Mouse (Mus musculus) thymus, postnatal 4 days (tissue): ENCODE results near the gene Ext2.

ENCODE experiments used
- DNase-seq: peaks from one replicate; pipeline ENCODE4 v3.0.0; 2021

Gene Ext2

DNA sequence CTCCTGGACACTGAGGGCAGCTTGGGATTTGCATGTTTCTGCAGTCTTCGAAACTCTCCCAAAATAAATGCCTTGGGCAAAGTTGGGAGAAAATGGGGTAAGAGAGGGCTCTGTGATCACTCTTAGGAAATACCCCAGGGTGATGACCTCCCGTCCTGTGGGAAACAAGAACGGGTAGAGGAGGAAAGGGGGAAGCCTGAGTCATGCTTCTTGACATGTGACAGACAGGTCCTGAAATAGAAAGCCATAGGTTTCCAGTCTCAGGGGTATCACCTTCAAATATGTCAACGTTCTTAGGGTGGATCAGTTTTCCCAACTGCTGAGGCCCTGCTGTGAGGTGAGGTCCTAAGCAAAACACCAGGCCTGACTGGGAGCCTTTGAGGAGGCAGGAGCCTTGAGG is 46.9 kb downstream of the Ext2 start:
- no peak for DNase-seq

DNA sequence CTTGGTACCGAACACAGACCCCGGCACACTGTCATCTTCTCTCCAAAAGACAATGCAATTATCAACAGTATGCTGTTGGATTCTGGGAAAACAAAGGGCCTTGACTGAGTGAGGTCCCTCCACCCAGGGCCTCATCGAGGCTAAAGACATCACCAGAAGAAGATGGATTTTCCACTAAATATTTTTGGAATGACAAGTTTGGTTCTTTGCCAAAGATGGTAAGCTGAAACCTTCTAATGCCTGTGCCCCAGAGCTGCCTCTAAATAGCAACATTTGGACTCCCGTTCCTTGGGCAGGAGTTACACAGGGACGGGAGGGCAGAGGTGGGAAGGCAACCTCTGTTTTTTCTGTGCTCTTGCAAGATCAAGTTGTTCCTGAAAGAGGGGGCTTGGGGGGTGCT is 47.4 kb downstream of the Ext2 start:
- no peak for DNase-seq

DNA sequence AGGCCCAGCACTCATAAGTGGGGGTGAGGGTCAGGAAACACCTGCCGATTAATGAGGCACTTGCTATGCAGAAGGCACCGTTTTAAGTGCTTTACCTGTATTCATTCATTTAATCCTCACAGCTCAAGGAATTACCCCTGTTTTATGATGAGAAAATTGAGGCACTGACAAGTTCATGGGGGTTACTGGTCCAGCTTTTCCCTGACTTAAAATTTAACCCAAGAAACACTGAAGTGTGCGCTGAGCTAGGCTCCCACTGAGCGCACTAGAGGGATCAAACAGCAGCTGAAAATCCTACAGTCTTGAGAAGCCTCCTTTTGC is 49.6 kb downstream of the Ext2 start:
- DNase-seq = no peak

DNA sequence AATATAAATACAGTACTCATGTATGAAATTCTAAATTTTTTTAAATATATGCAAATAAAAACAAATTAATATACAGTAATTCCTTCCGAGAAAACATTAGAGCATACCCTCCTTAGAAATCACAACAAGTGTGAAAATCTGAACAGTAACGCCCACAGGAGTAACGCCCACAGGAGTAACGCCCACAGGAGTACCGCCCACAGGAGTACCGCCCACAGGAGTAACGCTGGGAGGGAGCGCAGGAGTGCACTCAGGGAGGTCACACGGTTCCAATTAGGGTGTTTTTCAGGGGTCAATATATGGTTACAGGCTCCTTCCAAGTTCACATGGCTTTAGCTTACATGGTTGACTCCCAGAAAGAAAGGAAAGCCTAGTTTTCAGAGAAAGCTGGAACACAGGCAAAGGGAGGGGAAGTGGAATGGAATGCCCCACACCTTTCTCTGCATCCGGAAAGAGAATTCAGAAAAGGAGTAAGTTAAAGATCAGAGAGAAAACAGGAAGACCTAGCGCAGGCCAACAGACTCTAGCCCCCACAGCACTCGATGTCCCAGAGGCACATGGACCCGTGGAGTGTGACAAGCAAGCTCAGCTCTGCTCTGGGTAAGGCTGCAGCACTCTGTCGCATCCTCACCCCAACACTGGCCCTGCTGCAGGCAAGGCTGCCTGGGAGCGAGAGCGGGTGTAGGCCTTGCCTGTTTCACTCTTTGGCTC is 50.2 kb downstream of the Ext2 start:
- no peak for DNase-seq

DNA sequence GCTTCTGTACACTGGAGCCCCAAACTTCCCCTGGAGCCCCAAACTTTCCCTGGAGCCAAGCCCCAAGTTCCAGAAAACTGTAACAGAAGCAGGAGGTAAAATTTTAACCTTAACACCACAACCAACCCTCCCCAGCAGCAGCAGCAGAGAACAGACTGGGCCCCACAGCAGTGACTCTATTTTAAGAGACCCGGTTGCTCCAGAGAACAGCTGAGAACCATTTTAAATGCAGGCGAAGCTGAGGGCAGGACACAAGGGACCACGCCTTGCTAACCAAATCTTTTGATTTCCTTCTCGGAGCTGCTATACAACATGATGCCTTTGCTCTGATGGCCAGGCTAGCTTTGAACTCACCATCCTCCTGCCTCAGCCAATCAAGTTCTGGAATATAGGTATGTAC is 51.5 kb downstream of the Ext2 start:
- DNase-seq = no peak

DNA sequence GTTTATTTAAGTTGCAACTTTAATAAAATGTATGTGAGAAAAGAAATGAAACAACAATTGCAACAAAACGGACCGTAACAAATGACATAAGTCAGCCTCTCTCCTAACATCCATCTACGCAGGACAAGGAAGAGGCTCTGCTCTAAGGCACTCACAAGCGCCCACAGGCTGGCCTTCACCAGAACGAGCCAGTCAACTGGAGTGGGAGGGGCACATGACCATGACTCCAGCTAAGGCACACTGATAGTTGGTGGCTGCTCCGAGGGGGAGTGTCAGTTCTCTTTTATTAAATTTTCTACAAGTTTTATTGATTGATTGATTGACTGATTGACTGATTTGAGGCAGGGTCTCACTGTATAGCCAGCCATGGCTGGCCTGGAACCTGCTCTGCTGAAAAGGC is 52.5 kb downstream of the Ext2 start:
- no peak for DNase-seq

DNA sequence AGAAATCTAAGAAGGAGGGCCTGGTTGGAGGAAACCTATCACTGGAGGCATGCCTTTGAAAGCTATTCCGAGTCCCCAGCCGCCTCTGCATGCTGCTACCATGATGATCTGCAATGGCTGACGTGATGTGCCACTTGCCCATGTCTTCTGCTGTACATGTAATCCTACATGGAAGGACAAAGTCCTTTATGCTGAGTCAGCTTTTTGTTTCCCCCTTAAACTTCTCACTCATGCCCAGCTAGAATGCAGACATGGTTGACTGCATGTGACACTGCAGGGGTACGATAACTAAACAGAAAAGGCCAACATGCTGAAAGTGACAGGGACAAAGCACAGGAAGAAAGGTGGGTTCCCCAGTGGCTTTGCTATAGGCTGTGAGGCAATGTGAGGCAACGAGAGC is 56.6 kb downstream of the Ext2 start:
- DNase-seq = no peak

DNA sequence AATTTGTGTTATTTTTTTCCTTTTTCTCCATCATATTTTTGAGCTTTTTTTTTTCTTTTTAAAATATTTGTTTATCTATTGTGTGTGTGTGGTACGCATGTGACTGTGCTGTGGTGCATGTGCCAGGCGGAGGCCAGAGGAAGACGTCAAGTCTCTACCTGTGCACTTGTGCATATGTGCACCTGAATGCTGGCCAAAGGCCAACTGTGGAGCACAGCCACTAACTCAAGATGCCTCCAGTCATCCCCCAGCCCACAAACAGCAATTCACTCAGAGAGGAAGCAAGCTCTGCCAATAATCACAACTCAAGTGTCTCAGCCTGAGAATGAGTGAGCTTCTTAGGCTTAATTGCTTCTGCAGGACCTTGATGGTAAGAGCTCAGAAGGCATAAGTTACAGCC is 58.2 kb downstream of the Ext2 start:
- no peak for DNase-seq

DNA sequence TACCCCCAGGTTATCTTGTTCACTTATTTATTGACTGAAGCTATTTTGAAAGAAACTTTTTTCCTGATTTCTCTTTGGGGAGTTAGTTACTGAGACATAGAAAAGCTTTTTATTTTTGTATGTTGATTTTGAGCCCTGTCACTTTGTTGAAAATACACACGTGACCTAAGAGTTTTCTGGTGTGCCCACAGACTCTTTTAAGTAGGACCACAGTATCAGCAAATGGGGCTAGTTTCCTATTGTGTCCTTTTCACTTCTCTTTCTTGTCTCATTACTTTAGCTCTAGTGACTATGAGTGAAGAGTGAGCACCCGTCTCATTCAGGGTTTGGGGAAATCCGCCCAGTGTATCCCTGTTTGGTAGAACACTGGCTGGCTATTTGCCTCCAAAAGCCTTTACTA is 62.0 kb downstream of the Ext2 start:
- DNase-seq = no peak

DNA sequence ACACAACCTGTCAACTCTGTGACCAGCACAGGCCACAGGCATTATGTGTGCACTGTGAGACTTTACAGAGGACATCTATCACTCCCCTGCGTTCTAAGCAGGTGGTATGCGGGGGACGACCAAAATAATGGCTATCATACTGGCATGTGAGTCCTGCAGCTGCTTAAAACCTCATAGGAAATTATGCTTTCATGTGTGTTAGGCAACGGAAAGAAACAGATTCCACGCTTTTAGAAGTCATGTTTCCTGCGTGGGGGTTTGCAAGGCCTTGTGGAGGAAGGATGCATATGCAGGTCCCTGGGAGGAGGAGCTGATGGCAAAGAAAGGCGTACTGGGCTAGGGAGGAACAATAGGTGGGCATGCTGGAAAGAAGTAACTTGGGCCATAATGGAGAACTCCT is 63.2 kb downstream of the Ext2 start:
- DNase-seq = no peak

DNA sequence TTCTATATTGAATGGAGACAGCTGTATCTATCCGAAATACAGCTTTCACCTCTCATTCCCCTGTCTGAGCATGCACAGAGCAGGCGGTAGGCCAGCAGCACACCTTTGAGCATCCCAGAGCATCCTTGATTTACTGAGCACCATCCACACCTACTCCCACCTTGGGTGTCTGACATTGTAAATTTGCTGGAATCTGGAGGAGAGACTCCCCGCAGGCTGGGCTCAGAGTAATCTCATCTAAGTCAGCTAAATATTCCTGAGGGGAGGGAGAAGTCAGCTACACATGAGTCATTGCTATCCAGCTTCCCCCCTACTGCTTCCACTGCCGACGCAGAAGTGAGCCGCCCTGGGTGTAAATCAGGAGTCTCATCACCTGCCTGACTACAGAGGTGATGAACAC is 64.1 kb downstream of the Ext2 start:
- DNase-seq = no peak

DNA sequence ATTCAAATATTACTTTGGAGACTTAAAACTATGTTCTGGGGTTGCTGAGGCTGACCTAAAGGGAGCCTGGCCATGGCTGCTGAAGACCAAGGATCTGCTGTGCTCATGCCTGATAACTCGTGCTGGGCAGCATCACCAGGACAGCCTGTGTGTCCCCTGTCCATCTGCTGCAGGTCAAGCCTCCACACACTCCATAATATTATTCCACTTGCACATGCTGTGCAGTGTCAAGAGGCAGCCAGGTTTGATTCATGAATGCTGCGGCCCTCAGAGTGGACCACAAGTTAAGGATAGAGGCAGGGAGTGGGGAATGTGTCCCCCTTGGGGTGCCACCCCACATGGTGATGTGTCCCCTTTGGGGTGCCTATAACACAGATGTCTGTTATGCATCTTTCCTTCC is 68.0 kb downstream of the Ext2 start:
- no peak for DNase-seq

DNA sequence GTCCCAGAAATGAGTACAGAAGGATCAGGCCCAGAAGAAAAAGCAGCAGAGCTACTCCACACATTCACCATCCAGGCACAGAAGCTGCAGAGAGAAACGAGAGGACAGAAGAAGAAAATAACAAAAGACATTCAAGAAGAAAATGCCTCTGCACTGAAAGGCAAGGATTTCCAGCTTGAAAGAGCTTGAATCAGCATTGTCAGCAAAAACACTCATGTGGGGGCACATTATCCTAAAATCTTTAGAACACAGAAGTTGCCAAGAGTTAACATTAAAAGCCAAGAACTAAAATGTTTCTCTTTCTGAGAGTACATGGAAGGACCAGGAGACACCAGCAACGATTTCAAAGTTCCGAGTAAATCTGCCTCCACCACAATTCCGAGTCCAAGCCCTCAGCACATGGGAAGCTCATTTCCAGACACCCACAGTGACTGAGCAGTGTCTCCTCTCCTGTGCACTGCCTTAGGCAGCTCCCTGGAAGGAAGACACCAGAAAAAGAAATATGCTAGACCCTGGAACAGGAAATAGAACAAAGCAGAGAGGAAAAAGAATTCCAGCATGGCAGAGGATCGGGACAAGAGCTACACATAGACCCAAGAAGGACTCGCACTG is 69.1 kb downstream of the Ext2 start:
- DNase-seq = no peak

DNA sequence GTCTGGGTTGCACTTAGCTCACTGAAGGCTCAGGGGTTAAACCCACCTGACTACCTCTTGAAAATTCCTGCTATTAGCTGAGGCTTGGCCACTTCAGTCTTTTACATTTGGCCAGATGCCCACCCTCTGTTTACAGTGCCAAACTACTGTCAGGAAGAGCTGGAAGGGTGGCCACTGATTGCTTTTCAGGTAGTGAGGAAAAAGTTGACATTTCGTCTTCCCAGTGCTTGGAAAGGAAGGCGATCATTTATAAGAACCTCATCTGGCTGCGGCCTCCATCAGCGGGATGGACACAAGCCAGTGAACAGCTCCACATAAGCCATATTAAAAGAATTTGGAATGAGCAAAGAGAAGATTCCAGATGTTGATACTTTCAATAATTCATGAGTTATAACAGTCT is 72.7 kb downstream of the Ext2 start:
- DNase-seq = no peak

DNA sequence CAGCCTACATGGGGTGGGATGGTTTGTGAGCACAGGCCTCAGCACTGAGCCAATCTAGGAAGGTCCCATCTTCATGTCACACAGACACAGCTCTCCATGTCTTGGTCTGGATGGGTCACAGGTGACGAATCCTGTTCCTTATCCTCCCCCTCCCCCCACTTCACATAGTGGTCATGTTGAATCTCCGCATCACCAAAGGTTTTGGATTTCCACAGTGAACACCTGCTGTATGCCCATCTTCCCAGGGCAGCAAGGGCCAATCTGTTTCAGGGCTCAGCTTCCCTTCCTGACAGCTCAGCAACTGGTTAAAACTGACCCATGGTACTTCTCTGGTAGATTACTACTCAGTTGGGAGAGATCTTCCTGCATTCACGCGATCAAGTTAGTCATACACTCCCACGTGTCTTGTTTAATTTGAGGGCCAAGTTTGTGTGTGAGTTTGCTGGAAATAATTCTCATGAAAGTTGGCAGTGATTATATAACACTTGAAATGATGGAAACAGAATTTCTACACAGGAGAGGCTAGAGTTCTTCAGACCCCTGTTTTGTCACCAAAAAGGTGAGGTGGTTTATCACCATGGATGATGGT is 74.7 kb downstream of the Ext2 start:
- DNase-seq = no peak

DNA sequence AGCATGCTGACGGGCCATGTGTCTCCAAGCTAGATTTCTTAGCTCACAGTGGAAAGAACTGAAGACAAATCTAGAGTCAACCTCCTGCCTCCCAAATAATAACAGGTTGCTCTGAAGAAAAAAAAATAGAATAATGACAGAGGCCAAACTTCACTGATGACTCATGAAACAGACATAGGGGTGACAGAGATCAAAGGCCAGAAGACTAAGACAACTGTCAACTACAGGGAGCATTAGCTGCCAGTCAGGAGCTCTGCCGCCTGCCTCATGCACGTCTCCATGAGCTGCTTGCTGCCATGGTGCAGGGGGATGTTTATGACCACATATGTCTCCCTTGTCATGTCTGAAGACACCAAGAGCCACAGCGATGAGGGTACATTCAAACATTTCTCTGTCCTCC is 75.7 kb downstream of the Ext2 start:
- no peak for DNase-seq

DNA sequence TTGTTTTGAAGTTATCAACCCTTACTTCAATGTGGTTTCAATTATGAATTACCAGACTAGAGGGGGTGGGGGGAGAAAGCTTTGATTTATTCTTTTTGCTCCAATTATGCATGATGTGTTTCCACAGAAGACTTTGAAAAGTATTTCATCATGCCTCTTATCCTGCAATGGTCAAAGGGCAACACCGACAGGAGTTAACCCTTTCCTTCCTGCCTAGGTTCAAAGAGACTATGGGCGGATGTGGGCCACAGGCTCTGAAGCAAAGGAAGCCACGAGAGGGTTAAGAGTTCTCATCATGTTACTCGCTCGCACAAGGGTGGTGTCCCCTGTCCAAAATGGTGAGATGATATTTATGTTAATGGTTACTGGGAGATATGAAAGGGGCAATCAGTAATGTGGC is 76.2 kb downstream of the Ext2 start:
- no peak for DNase-seq

DNA sequence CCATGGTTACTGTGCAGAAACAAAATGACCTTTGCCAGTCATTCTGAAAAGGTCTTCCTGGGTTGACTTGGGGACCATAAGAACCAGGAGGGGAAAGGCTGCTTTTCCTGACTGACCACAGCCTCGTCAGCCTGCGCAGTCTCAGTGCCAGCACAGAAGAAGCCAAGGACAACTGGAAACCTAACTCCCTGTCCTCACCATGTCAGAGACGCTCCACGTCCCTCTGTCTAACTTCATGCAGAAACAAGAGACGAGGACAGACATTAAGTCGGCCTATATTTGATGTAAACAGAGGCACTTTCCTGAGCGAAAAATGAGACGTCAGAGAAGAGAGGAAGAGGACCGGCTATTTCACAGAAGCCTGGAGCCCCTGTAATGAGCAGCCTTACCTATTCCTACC is 76.6 kb downstream of the Ext2 start:
- DNase-seq = no peak

DNA sequence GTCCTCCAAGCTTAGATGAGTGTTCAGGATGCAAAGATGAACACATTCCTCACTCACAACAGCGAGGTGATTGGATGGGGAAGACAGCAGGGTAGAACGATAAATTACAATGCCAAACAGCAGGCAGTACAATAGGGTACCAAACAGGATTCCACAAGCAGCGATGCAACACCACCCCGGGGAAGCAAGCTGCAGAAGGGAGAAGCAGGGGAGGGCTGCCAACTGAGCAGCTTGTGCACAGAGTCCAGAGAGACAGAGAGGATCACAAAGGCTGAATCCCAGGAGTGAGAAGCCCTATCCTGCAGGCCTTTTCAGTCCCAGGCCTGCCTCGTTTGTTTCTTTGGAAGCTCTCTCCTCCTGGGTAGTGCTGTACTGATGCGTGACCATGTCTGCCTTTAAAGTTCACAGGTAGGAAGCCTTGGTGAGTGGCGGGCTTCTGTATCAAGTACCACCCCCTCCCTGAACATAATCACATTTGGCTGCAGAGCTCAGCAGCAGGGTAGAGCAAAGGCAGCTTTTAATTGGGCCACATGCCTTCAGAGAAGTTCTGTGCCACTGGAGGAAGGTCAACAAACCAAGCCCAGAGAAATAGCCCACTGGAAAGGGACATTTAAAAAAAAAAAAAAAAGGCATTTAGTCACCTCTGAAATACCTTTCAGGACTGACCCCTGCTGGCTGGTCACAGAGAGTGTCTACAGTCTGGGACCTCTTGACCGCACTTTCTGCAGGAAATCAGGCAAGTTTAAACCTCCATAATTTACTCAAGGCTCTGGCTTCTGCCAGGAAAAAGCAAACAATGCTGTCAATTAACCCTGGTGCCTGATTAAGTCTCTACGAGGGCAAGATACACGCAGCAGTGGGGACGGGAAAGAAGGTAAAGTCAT is 77.8 kb downstream of the Ext2 start:
- DNase-seq = no peak

DNA sequence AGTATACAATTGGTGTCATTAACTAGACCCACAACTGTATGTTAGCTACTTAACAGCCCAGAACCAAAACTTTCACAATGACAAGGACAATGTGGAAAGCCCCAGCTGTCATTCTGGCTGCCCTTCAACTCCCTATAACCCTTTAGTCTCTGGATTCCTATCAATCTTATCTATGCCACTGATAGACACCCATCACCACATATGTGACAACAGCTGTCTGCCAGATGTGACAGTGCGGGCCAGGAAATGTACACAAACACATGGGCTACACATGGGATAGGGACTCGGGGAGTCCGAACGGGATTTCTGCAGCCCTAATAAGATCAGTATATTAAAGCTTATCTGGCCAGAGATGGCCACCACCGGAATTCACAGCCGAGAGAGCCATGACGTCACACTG is 80.7 kb downstream of the Ext2 start:
- DNase-seq = no peak

DNA sequence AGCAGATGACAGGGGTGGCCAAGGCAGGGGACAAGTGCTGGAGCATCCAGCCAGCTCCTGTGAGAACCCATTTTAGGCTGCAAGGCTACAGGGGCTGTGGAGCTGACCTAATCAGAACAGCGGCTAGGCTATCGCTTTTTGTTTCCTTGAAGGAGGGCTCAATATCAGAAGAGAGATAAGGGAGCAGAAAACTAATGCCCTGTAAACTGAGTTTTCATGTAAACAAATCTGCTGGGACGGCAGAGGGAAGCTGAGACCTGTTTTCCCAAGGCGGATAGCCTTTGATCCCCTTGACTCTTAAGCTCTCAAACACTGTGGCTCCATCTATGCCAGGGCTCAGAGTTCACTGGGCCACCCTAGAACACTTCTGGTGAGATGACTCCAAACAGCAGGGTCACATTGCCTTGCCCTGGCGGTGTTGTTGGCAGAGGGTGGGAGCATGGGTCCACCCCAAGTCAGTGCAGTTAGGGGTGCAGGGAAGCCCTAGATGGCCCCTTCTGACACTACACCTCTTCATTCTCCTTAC is 83.3 kb downstream of the Ext2 start:
- DNase-seq = no peak

DNA sequence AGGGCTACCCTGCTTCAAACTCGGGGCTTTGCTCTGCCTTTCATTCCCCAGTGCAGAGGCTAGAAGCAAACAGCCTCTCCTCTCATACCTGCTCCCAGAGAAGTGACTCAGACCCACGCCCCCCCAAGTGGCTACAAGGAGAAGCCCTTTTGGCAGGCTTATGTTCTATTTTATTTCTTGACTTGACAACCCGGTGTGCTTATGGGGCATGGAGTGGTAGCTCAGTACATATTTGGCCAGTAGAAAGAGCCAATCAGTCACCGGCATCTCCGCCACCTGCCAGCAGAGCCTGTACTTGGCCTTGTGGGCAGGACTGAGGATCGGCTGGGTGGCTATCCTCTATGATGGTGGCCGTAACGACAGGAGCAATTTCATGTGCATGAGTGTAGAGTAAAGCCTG is 85.2 kb downstream of the Ext2 start:
- DNase-seq = no peak

DNA sequence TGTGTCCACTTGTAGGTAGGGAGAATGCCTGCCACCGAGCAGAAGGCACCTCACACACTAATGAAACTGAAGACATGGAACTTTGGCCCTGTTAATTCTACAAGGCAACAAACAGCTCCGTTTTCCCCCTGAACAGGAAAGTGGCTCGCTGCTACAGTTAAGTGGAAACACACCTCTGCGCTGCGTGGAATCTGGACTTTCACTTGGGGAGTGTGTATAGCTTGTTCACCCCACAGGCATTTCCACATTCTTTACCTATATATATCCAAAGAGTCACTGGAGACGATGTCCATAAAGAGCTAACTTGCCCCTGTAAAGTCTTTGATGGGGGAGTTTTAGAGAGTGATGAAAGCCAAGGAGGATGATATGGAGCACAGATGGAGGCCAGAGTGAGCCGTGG is 89.7 kb downstream of the Ext2 start:
- no peak for DNase-seq

DNA sequence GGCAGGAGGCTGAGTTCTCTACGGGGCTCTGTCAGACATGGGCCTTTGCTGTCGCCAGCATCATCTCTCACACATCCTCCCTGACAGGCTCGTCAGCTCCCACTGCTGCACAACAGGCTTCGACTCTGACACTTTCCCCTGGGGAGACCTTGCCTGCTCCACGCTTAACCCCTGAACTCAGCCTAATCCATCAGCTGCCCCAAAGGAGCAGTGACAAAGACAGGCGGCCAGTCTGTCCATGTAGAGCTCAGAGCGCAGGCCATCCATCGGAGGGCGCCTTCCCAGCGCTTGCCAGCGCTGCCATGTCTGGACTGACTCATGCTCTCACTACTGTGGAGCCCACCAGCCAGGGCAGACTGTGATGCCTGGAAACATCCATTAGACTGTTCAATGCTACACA is 92.8 kb downstream of the Ext2 start:
- no peak for DNase-seq
